Mouse (Mus musculus) hindbrain, embryonic 11.5 days (tissue): ENCODE data around the gene Apoe. TPM values are rescaled to one million over a fixed set of nuclear protein-coding genes. Genes with fewer than 3 reads are reported as not detected.
A peak's percentile ranks its signal among the peaks of the same experiment; 100 is the strongest.

ENCODE experiments used
- ATAC-seq: fragments of 200-750 bp; cut with Nextera tagmentation; 2 replicates; pipeline ENCODE4 v1.8.0; 2017; ENCODE audit warnings: mild to moderate bottlenecking, moderate TSS enrichment, moderate library complexity; ENCODE audit not compliant: low FRiP score
- DNase-seq: peaks from one replicate; pipeline ENCODE4 v3.0.0-alpha.2; 2015; ENCODE audit warnings: low spot score
- H3K27ac ChIP-seq: fragments of 300-500 bp; sonication (generic); 2 replicates; pipeline ENCODE4 v1.5.1; 2014; ENCODE audit warnings: mild to moderate bottlenecking, low read depth, low read length
- H3K27me3 ChIP-seq: fragments of 300-500 bp; sonication (generic); 2 replicates; pipeline ENCODE4 v1.6.1; 2014; ENCODE audit warnings: mild to moderate bottlenecking, low read length, moderate library complexity, mixed read lengths; ENCODE audit not compliant: control insufficient read depth, insufficient read depth
- H3K36me3 ChIP-seq: fragments of 300-500 bp; sonication (generic); 2 replicates; pipeline ENCODE4 v1.6.1; 2014; ENCODE audit warnings: mild to moderate bottlenecking, low read length, moderate library complexity, mixed read lengths; ENCODE audit not compliant: control insufficient read depth, insufficient read depth
- H3K4me1 ChIP-seq: fragments of 300-500 bp; sonication (generic); replicated peaks from 2 replicates; pipeline ENCODE4 v1.6.1; 2014; ENCODE audit warnings: low read length, mixed read lengths; ENCODE audit not compliant: control insufficient read depth, insufficient read depth
- H3K4me2 ChIP-seq: fragments of 300-500 bp; sonication (generic); replicated peaks from 2 replicates; pipeline ENCODE4 v1.6.1; 2014; ENCODE audit warnings: mild to moderate bottlenecking, low read depth, low read length
- H3K4me3 ChIP-seq: fragments of 300-500 bp; sonication (generic); 2 replicates; pipeline ENCODE4 v1.5.1; 2014; ENCODE audit warnings: low read depth, low read length
- H3K9ac ChIP-seq: fragments of 300-500 bp; sonication (generic); 2 replicates; pipeline ENCODE4 v1.6.1; 2014; ENCODE audit warnings: low read depth, low read length
- H3K9me3 ChIP-seq: fragments of 300-500 bp; sonication (generic); 2 replicates; pipeline ENCODE4 v1.6.1; 2016; ENCODE audit warnings: low read length; ENCODE audit not compliant: control insufficient read depth
- WGBS: fragments of 180-500 bp; shearing (Covaris S2); extraction: QIAGEN DNeasy Blood & Tissue Kit; methylation state at CpG from one replicate; pipeline ENCODE4 v1.1.7; 2014; 5-methylcytosine and 5-hydroxymethylcytosine counted together
- polyA plus RNA-seq: library from polyadenylated mRNA; unstranded; fragments of >200 nt; fragmentation: Nextera tagmentation; extraction: Ambion mirVana; gene quantifications from 2 replicates; pipeline ENCODE4 v1.2.1, GENCODE M21; 2014

The Apoe gene
- polyA plus RNA-seq, 1 experiment from 2014 or later: 221 TPM

DNA sequence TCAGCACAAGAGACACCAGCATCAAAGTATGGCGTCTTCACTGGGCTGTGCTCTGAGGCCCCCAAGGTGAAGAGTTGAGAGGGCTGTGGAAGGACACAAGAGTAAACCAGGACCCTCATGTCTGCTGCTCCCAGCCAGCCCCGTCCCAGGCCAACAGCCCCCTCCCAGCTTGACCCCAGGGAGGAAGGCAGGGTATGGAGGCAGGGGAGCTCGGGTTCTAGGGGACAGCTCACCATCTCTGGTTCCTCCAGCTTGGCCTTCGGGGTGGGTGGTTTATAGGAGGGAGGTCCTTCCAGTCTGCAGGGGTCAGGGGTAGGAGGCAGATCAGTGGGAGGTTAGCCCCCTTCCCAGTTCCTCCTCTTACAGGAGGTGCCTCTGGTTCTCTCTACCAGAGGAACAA, 20.2 kb upstream of the Apoe start:
- no peak overlapping the region for H3K9ac ChIP-seq
- H3K4me2 ChIP-seq: no peak overlapping the region
- H3K9me3 ChIP-seq: peaks cover 2% of the 10 kb centered on the region
- no peak for ATAC-seq
- no peaks in the 10 kb centered on the region for H3K36me3 ChIP-seq
- no peak overlapping the region for H3K4me3 ChIP-seq
- WGBS: 96% methylated on average over 4 of the region's 4 CpGs
- H3K27me3 ChIP-seq: no peaks in the 10 kb centered on the region
- H3K27ac ChIP-seq: no peak overlapping the region
- no peak for DNase-seq
- peaks cover 4% of the 10 kb centered on the region for H3K4me1 ChIP-seq

GRCm38 (mm10) chr7:19718297-19718952, 19.4 kb upstream of the Apoe start:
- Histone ChIP-seq H3K9me3 (peaks cover 2% of the 10 kb centered on the region), H3K36me3 (no peaks in the 10 kb centered on the region), H3K4me3 (no peak overlapping the region), H3K4me2 (no peak overlapping the region), H3K9ac (no peak overlapping the region), H3K27me3 (no peaks in the 10 kb centered on the region), H3K27ac (no peak overlapping the region), H3K4me1 (peaks cover 5% of the 10 kb centered on the region)
- 96% methylated on average over 5 of the region's 5 CpGs for WGBS
- DNase-seq (no peak), ATAC-seq (no peak)

- H3K36me3 ChIP-seq: no peaks in the 10 kb centered on the region
- DNase-seq: no peak
These were observed 18.4 kb upstream of the Apoe start for GRCm38 (mm10) chr7:19717346-19717745.

GRCm38 (mm10) chr7:19716822-19717221, 17.8 kb upstream of the Apoe start:
- ATAC-seq: no peak
- H3K27me3 ChIP-seq: no peaks in the 10 kb centered on the region
- peak overlapping the region; percentile 99 for H3K4me3 ChIP-seq
- 0 out of 2 replicates have a peak, but pooled peaks cover under 1% of the 10 kb centered on the region for H3K36me3 ChIP-seq
- H3K9ac ChIP-seq: no peak overlapping the region; the same call in 1 of the 2 replicates
- peaks cover 5% of the 10 kb centered on the region for H3K4me1 ChIP-seq
- WGBS: 73% methylated on average over 2 of the region's 2 CpGs
- no peak for DNase-seq
- H3K27ac ChIP-seq: peak overlapping the region; percentile 87; the same call in 1 of the 2 replicates
- peak overlapping the region; percentile 60; the same call in 1 of the 2 replicates for H3K4me2 ChIP-seq
- peaks cover 2% of the 10 kb centered on the region for H3K9me3 ChIP-seq

More at GRCm38 (mm10) chr7:19717346-19717745, 18.4 kb upstream of the Apoe start:
- no peak overlapping the region for H3K27ac ChIP-seq
- H3K4me2 ChIP-seq: no peak overlapping the region
- H3K9me3 ChIP-seq: peaks cover 2% of the 10 kb centered on the region
- no peak overlapping the region for H3K4me3 ChIP-seq
- 90% methylated on average over 4 of the region's 4 CpGs for WGBS
- H3K4me1 ChIP-seq: peaks cover 5% of the 10 kb centered on the region
- ATAC-seq: no peak
- H3K27me3 ChIP-seq: no peaks in the 10 kb centered on the region
- H3K9ac ChIP-seq: no peak overlapping the region

- Histone ChIP-seq H3K9me3 (peaks cover 1% of the 10 kb centered on the region), H3K9ac (peak overlapping the region; percentile 53), H3K4me1 (peaks cover 5% of the 10 kb centered on the region), H3K36me3 (0 out of 2 replicates have a peak, but pooled peaks cover 4% of the 10 kb centered on the region), H3K27ac (peak overlapping the region; percentile 87), H3K4me3 (peak overlapping the region; percentile 99), H3K27me3 (no peaks in the 10 kb centered on the region), H3K4me2 (peak overlapping the region; percentile 60)
- no peak for DNase-seq
- ATAC-seq: no peak
- WGBS: 7% methylated on average over 18 of the region's 18 CpGs
These were observed 17.2 kb upstream of the Apoe start for GRCm38 (mm10) chr7:19716055-19716682.

GRCm38 (mm10) chr7:19715239-19716054, 16.5 kb upstream of the Apoe start, which contains the start of gene Tomm40:
Gene Tomm40, minus strand, starts transcription at chr7:19715438.
- H3K27me3 ChIP-seq: no peaks in the 10 kb centered on the region
- H3K4me3 ChIP-seq: peak within 1 kb of the TSS; percentile 99
- ATAC-seq: peak; percentile 100
- under 1% methylated on average over 49 of the region's 59 CpGs for WGBS
- no peaks in the 10 kb centered on the region; the same call in 1 of the 2 replicates for H3K9me3 ChIP-seq
- peaks cover 5% of the 10 kb centered on the region for H3K4me1 ChIP-seq
- H3K4me2 ChIP-seq: peak within 1 kb of the TSS; percentile 91
- 0 out of 2 replicates have a peak, but pooled peaks cover 4% of the 10 kb centered on the region for H3K36me3 ChIP-seq
- peak; percentile 100 for DNase-seq
- H3K27ac ChIP-seq: peak within 1 kb of the TSS; percentile 87
- peak within 1 kb of the TSS; percentile 92 for H3K9ac ChIP-seq

- peak overlapping the region; percentile 99 for H3K4me3 ChIP-seq
- peak overlapping the region; percentile 92 for H3K9ac ChIP-seq
- WGBS: 1% methylated on average over 38 of the region's 39 CpGs
- no peaks in the 10 kb centered on the region for H3K27me3 ChIP-seq
- peak overlapping the region; percentile 56; the same call in 1 of the 2 replicates for H3K27ac ChIP-seq
- H3K4me2 ChIP-seq: peak overlapping the region; percentile 91
- H3K36me3 ChIP-seq: 0 out of 2 replicates have a peak, but pooled peaks cover 4% of the 10 kb centered on the region
- H3K4me1 ChIP-seq: peaks cover 5% of the 10 kb centered on the region
- DNase-seq (no peak), ATAC-seq (no peak)
- no peaks in the 10 kb centered on the region for H3K9me3 ChIP-seq
These were observed 15.8 kb upstream of the Apoe start for GRCm38 (mm10) chr7:19714836-19715235.

DNA sequence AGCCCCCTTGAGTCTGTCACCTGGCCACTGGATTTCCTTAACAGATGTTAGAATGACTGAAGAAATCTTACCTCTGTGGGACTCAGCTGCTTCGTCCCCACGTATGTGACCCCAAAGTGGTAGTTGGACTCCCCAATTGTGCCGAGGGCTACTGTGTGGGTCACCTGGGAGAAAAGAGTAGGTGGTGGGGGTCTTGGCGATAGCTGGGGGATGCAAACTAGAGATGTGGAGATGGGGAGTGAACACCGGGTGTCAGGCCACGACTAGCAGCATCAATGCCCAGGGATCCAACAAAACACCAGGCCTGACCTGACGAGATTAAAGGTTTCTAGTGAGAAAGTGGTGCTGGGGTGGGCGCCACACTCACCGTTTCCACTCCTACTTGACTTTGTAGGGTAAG, 14.6 kb upstream of the Apoe start:
- no peaks in the 10 kb centered on the region for H3K27me3 ChIP-seq
- 85% methylated on average over 9 of the region's 9 CpGs for WGBS
- no peaks in the 10 kb centered on the region for H3K9me3 ChIP-seq
- DNase-seq: no peak
- ATAC-seq: no peak
- no peak overlapping the region for H3K4me3 ChIP-seq
- no peak overlapping the region for H3K4me2 ChIP-seq
- peaks cover 5% of the 10 kb centered on the region for H3K4me1 ChIP-seq
- no peak overlapping the region for H3K27ac ChIP-seq
- no peak overlapping the region for H3K9ac ChIP-seq
- 0 out of 2 replicates have a peak, but pooled peaks cover 4% of the 10 kb centered on the region for H3K36me3 ChIP-seq
